Mouse (Mus musculus) C2C12 (cell line): ENCODE results near the gene Samd5.

Source experiments
- CEBPB ChIP-seq: IDR thresholded peaks from one replicate; pipeline ENCODE4 v1.6.1; 2011; ENCODE audit warnings: low read depth, mild to moderate bottlenecking, control low read depth, moderate library complexity
- CTCF ChIP-seq: IDR thresholded peaks from one replicate; pipeline ENCODE4 v1.5.1; 2011; ENCODE audit not compliant: control insufficient read depth, insufficient read depth, insufficient read length
- MAX ChIP-seq: IDR thresholded peaks from one replicate; pipeline ENCODE4 v1.6.1; 2011; ENCODE audit warnings: mild to moderate bottlenecking, control low read depth
- MYOD1 ChIP-seq: IDR thresholded peaks from one replicate; pipeline ENCODE4 v1.6.1; 2011; ENCODE audit warnings: low read depth; ENCODE audit not compliant: control insufficient read depth, insufficient read length
- MYOG ChIP-seq: IDR thresholded peaks from one replicate; pipeline ENCODE4 v1.6.1; 2011; ENCODE audit not compliant: control insufficient read depth, insufficient read length; ENCODE audit errors: extremely low read depth
- USF1 ChIP-seq: IDR thresholded peaks from one replicate; pipeline ENCODE4 v1.6.1; 2011; ENCODE audit warnings: low read depth, mild to moderate bottlenecking, control low read depth, moderate library complexity

GRCm38 (mm10) chr10:9676886-9677285 is 1.9 kb upstream of the Samd5 start:
- TF ChIP-seq CTCF (peak; percentile 50), MYOG (no peak), USF1 (no peak), MAX (no peak), MYOD1 (no peak), CEBPB (no peak)
